Mouse (Mus musculus) neural tube, embryonic 12.5 days (tissue): Measurements from ENCODE around the gene Arl3. TPM values are rescaled to one million over a fixed set of nuclear protein-coding genes. Genes with fewer than 3 reads are reported as not detected.

Source experiments
- ATAC-seq: fragments of 200-750 bp; cut with Nextera tagmentation; 2 replicates; pipeline ENCODE4 v1.8.0; 2017; ENCODE audit warnings: low read depth, mild to moderate bottlenecking, moderate TSS enrichment, moderate library complexity; ENCODE audit not compliant: low FRiP score
- H3K27ac ChIP-seq: fragments of 300-500 bp; sonication (generic); 2 replicates; pipeline ENCODE4 v1.5.1; 2016
- H3K27me3 ChIP-seq: fragments of 300-500 bp; sonication (generic); replicated peaks from 2 replicates; pipeline ENCODE4 v1.6.1; 2016; ENCODE audit warnings: mild to moderate bottlenecking
- H3K36me3 ChIP-seq: fragments of 300-500 bp; sonication (generic); 2 replicates; pipeline ENCODE4 v1.6.1; 2016; ENCODE audit warnings: mild to moderate bottlenecking
- H3K4me1 ChIP-seq: fragments of 300-500 bp; sonication (generic); 2 replicates; pipeline ENCODE4 v1.6.1; 2016
- H3K4me2 ChIP-seq: fragments of 300-500 bp; sonication (generic); replicated peaks from 2 replicates; pipeline ENCODE4 v1.6.1; 2016; ENCODE audit warnings: mild to moderate bottlenecking
- H3K4me3 ChIP-seq: fragments of 300-500 bp; sonication (generic); 2 replicates; pipeline ENCODE4 v1.5.1; 2016
- H3K9ac ChIP-seq: fragments of 300-500 bp; sonication (generic); 2 replicates; pipeline ENCODE4 v1.6.1; 2016; ENCODE audit warnings: mild to moderate bottlenecking
- H3K9me3 ChIP-seq: fragments of 300-500 bp; sonication (generic); 2 replicates; pipeline ENCODE4 v1.6.1; 2016; ENCODE audit warnings: mild to moderate bottlenecking
- WGBS: fragments of 180-500 bp; shearing (Covaris S2); methylation state at CpG from one replicate; pipeline ENCODE4 v1.1.7; 2016; 5-methylcytosine and 5-hydroxymethylcytosine counted together
- polyA plus RNA-seq: library from polyadenylated mRNA; unstranded; fragments of >200 nt; fragmentation: Nextera tagmentation; extraction: Ambion mirVana; gene quantifications from 2 replicates; pipeline ENCODE4 v1.2.1, GENCODE M21; 2016

The Arl3 gene
- polyA plus RNA-seq, 1 experiment from 2014 or later, result 194 TPM

GRCm38 (mm10) chr19:46606718-46607117, 33.7 kb upstream of the Arl3 start:
- Histone ChIP-seq H3K27me3 (no peaks in the 10 kb centered on the region), H3K4me1 (no peaks in the 10 kb centered on the region), H3K4me3 (no peak overlapping the region), H3K9ac (no peak overlapping the region), H3K27ac (no peak overlapping the region), H3K9me3 (no peaks in the 10 kb centered on the region), H3K36me3 (peaks cover 37% of the 10 kb centered on the region), H3K4me2 (no peak overlapping the region)
- no peak for ATAC-seq
- 95% methylated on average over 13 of the region's 13 CpGs for WGBS

- no peak for ATAC-seq
- Histone ChIP-seq H3K27me3 (no peaks in the 10 kb centered on the region), H3K4me2 (no peak overlapping the region), H3K27ac (no peak overlapping the region), H3K9me3 (no peaks in the 10 kb centered on the region), H3K4me3 (no peak overlapping the region), H3K4me1 (peaks cover 11% of the 10 kb centered on the region), H3K9ac (no peak overlapping the region), H3K36me3 (peaks cover 18% of the 10 kb centered on the region)
- 91% methylated on average over 4 of the region's 4 CpGs for WGBS
Observed at GRCm38 (mm10) chr19:46602406-46602805, 29.4 kb upstream of the Arl3 start.

- WGBS, result 88% methylated on average over 14 of the region's 14 CpGs
- no peaks in the 10 kb centered on the region for H3K9me3 ChIP-seq
Observed at GRCm38 (mm10) chr19:46601491-46601890, 28.5 kb upstream of the Arl3 start.

GRCm38 (mm10) chr19:46600371-46600770, 27.4 kb upstream of the Arl3 start:
- Histone ChIP-seq H3K27ac (no peak overlapping the region), H3K4me2 (peak overlapping the region; percentile 94), H3K36me3 (0 out of 2 replicates have a peak, but pooled peaks cover 5% of the 10 kb centered on the region), H3K27me3 (no peaks in the 10 kb centered on the region), H3K9ac (no peak overlapping the region), H3K4me1 (peaks cover 11% of the 10 kb centered on the region), H3K4me3 (no peak overlapping the region), H3K9me3 (no peaks in the 10 kb centered on the region)
- 88% methylated on average over 4 of the region's 4 CpGs for WGBS
- ATAC-seq, result no peak

More at GRCm38 (mm10) chr19:46601491-46601890, 28.5 kb upstream of the Arl3 start:
- no peak for ATAC-seq
- Histone ChIP-seq H3K27me3 (no peaks in the 10 kb centered on the region), H3K9ac (no peak overlapping the region), H3K4me1 (peaks cover 11% of the 10 kb centered on the region), H3K4me3 (no peak overlapping the region), H3K36me3 (peaks cover 9% of the 10 kb centered on the region), H3K27ac (no peak overlapping the region), H3K4me2 (no peak overlapping the region)

- WGBS, result 23% methylated on average over 22 of the region's 22 CpGs
- no peaks in the 10 kb centered on the region for H3K9me3 ChIP-seq
- no peak; the same call in 1 of the 2 replicates for ATAC-seq
- H3K4me3 ChIP-seq, result peak overlapping the region; percentile 95
- peaks cover 11% of the 10 kb centered on the region for H3K4me1 ChIP-seq
- peaks cover 8% of the 10 kb centered on the region; the same call in 1 of the 2 replicates for H3K36me3 ChIP-seq
- H3K4me2 ChIP-seq, result peak overlapping the region; percentile 94
- 0 out of 2 replicates have a peak overlapping the region, but pooled peaks have one; percentile 68 for H3K27ac ChIP-seq
- peak overlapping the region; percentile 80 for H3K9ac ChIP-seq
- no peaks in the 10 kb centered on the region for H3K27me3 ChIP-seq
Observed at GRCm38 (mm10) chr19:46599375-46600256, 26.6 kb upstream of the Arl3 start.

- Histone ChIP-seq H3K4me2 (peak within 1 kb of the TSS; percentile 94), H3K27me3 (no peaks in the 10 kb centered on the region), H3K4me1 (peaks cover 11% of the 10 kb centered on the region), H3K9ac (peak within 1 kb of the TSS; percentile 80), H3K9me3 (no peaks in the 10 kb centered on the region), H3K4me3 (peak within 1 kb of the TSS; percentile 95), H3K27ac (0 out of 2 replicates have a peak within 1 kb of the TSS, but pooled peaks have one; percentile 68), H3K36me3 (peaks cover 13% of the 10 kb centered on the region; the same call in 1 of the 2 replicates)
- peak; percentile 99 for ATAC-seq
- WGBS, result under 1% methylated on average over 22 of the region's 22 CpGs
Observed at GRCm38 (mm10) chr19:46598720-46599252, 25.8 kb upstream of the Arl3 start, which contains the start of gene Wbp1l. Gene Wbp1l, plus strand, starts transcription at chr19:46599084.

GRCm38 (mm10) chr19:46598187-46598586, 25.2 kb upstream of the Arl3 start:
- Histone ChIP-seq H3K4me1 (peaks cover 11% of the 10 kb centered on the region), H3K9me3 (no peaks in the 10 kb centered on the region), H3K27me3 (no peaks in the 10 kb centered on the region), H3K9ac (no peak overlapping the region), H3K4me2 (peak overlapping the region; percentile 94), H3K27ac (no peak overlapping the region), H3K4me3 (no peak overlapping the region), H3K36me3 (peaks cover 13% of the 10 kb centered on the region; the same call in 1 of the 2 replicates)
- 87% methylated on average over 4 of the region's 4 CpGs for WGBS
- no peak for ATAC-seq

GRCm38 (mm10) chr19:46592751-46593439, 19.9 kb upstream of the Arl3 start:
- no peak overlapping the region for H3K4me2 ChIP-seq
- 94% methylated on average over 9 of the region's 9 CpGs for WGBS
- no peak overlapping the region for H3K9ac ChIP-seq
- no peaks in the 10 kb centered on the region for H3K9me3 ChIP-seq
- H3K4me3 ChIP-seq, result no peak overlapping the region
- H3K4me1 ChIP-seq, result no peaks in the 10 kb centered on the region
- H3K27ac ChIP-seq, result no peak overlapping the region
- H3K36me3 ChIP-seq, result peaks cover 46% of the 10 kb centered on the region
- no peaks in the 10 kb centered on the region for H3K27me3 ChIP-seq
- ATAC-seq, result no peak

GRCm38 (mm10) chr19:46591575-46591974, 18.6 kb upstream of the Arl3 start:
- no peak for ATAC-seq
- Histone ChIP-seq H3K27ac (no peak overlapping the region), H3K4me3 (no peak overlapping the region), H3K36me3 (peaks cover 46% of the 10 kb centered on the region), H3K9ac (no peak overlapping the region), H3K4me1 (no peaks in the 10 kb centered on the region), H3K9me3 (no peaks in the 10 kb centered on the region), H3K4me2 (no peak overlapping the region), H3K27me3 (no peaks in the 10 kb centered on the region)
- WGBS, result 93% methylated on average over 6 of the region's 6 CpGs

- Histone ChIP-seq H3K27ac (no peak overlapping the region), H3K9me3 (no peaks in the 10 kb centered on the region), H3K4me1 (no peaks in the 10 kb centered on the region), H3K9ac (no peak overlapping the region), H3K4me3 (no peak overlapping the region), H3K36me3 (peaks cover 34% of the 10 kb centered on the region), H3K27me3 (no peaks in the 10 kb centered on the region), H3K4me2 (no peak overlapping the region)
- peak; percentile 66 for ATAC-seq
- WGBS, result 57% methylated on average over 13 of the region's 13 CpGs
Observed at GRCm38 (mm10) chr19:46587823-46588508, 15.0 kb upstream of the Arl3 start.

GRCm38 (mm10) chr19:46575196-46575595, 2.2 kb upstream of the Arl3 start:
- Histone ChIP-seq H3K9me3 (no peaks in the 10 kb centered on the region), H3K4me2 (no peak overlapping the region)

More at GRCm38 (mm10) chr19:46575196-46575595, 2.2 kb upstream of the Arl3 start:
- 53% methylated on average over 4 of the region's 4 CpGs for WGBS
- Histone ChIP-seq H3K27ac (no peak overlapping the region), H3K4me3 (no peak overlapping the region), H3K9ac (no peak overlapping the region), H3K36me3 (no peaks in the 10 kb centered on the region), H3K4me1 (peaks cover 6% of the 10 kb centered on the region; the same call in 1 of the 2 replicates), H3K27me3 (no peaks in the 10 kb centered on the region)
- ATAC-seq, result no peak
